Mouse (Mus musculus): ENCODE measurements around the gene 1110008P14Rik. TPM values are rescaled to one million over a fixed set of nuclear protein-coding genes. Genes with fewer than 3 reads are reported as not detected.

1110008P14Rik gene
- total RNA-seq, 2 experiments from 2014 or later, result 375 to 446 TPM

Other genes with a start within 250 kb of the 1110008P14Rik start
- gene Prrc2b, start 230.9 kb downstream of the 1110008P14Rik start, total RNA-seq (2021), result 100 to 1,000 TPM; 240 TPM
- gene Pomt1, start 145.3 kb downstream of the 1110008P14Rik start, total RNA-seq (2021), result 10 to 100 TPM; 21.4 to 24.4 TPM
- gene Uck1, start 121.8 kb downstream of the 1110008P14Rik start, total RNA-seq (2021), result 10 to 100 TPM; 51.6 to 55.8 TPM
- 10 to 100 TPM; 82.6 to 82.8 TPM for gene Golga2, start 94.6 kb downstream of the 1110008P14Rik start, total RNA-seq (2021)
- 100 to 1,000 TPM; 213 to 214 TPM for gene Swi5, start 93.9 kb downstream of the 1110008P14Rik start, total RNA-seq (2021)
- gene Ciz1, start 29.6 kb downstream of the 1110008P14Rik start, total RNA-seq (2021), result 10 to 100 TPM; 67.5 to 73.1 TPM
- 1,000 to 10,000 TPM; 1,197 to 1,302 TPM for gene Dnm1, start 28.6 kb downstream of the 1110008P14Rik start, total RNA-seq (2021)
- under 1 TPM; 0.76 to 0.85 TPM for gene Lcn2, start 6.3 kb upstream of the 1110008P14Rik start, total RNA-seq (2021)
- 10 to 100 TPM; 44.4 to 50.3 TPM for gene Ptges2, start 14.0 kb upstream of the 1110008P14Rik start, total RNA-seq (2021)
- 1 to 10 TPM; 4.2 TPM for gene Naif1, start 68.5 kb upstream of the 1110008P14Rik start, total RNA-seq (2021)
- 10 to 100 TPM; 59.0 to 64.8 TPM for gene Slc25a25, start 69.5 kb upstream of the 1110008P14Rik start, total RNA-seq (2021)
- 10 to 100 TPM; 52.2 to 57.8 TPM for gene Fam102a, start 153.4 kb upstream of the 1110008P14Rik start, total RNA-seq (2021)
- gene Dpm2, start 188.9 kb upstream of the 1110008P14Rik start, total RNA-seq (2021), result 10 to 100 TPM; 76.1 to 81.8 TPM
- 1 to 10 TPM; 7.5 to 8.3 TPM for gene Pip5kl1, start 192.9 kb upstream of the 1110008P14Rik start, total RNA-seq (2021)
- gene 9430097D07Rik, start 193.7 kb upstream of the 1110008P14Rik start, total RNA-seq (2021), result under 1 TPM; 0.80 to 0.94 TPM
- gene St6galnac4, start 205.2 kb upstream of the 1110008P14Rik start, total RNA-seq (2021), result 10 to 100 TPM; 40.1 to 41.1 TPM
- gene St6galnac6, start 217.8 kb upstream of the 1110008P14Rik start, total RNA-seq (2021), result 100 to 1,000 TPM; 112 to 117 TPM
- gene Ak1, start 239.8 kb upstream of the 1110008P14Rik start, total RNA-seq (2021), result 100 to 1,000 TPM; 157 to 159 TPM